ENCODE assay signal across 10 mouse cellular contexts in the genomic region with DNA sequence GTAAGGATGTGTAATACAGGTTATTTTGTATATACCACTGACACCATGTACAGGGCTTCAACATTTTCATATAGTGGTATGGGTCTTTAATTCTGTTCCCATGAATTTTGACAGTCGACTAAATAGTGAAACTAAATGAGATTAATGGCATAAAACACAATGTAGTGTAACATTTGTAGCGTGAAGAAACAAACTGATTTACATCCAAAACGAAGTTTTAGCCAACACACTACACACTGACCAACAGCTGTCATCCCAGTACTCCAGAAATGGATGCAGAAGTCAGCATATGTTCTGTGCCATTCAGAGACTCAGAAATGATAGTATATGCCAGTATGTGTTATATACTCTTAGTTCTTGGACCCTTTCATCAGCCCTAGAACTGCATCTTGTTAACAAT. TPM values are rescaled to one million over a fixed set of nuclear protein-coding genes. Genes with fewer than 3 reads are reported as not detected.
A peak's percentile ranks its signal among the peaks of the same experiment; 100 is the strongest.
DNase-seq lines count a peak whose midpoint lies in the region; ATAC-seq lines count a peak whose summit lies in the region.
"Had no signal": no experiment of that assay in that cellular context is flagged by ENCODE, and none has a peak within 500 bp of the region (broad histone marks: within the 10 kb centered on the region; RNA-seq: fewer than 3 reads in every experiment).

No protein-coding gene starts in this region.

- no peaks in the 10 kb centered on the region for H3K27me3 ChIP-seq in erythroblast, embryonic 14.5 days (ENCODE audit: control insufficient read depth)
- no peaks in the 10 kb centered on the region for H3K27me3 ChIP-seq in kidney, embryonic 15.5 days

- H3K9ac ChIP-seq in kidney, embryonic 15.5 days = no peak overlapping the region

- peaks cover 79% of the 10 kb centered on the region for H3K4me1 ChIP-seq in erythroblast, embryonic 14.5 days (ENCODE audit: control insufficient read depth)
- H3K4me1 ChIP-seq in kidney, embryonic 15.5 days = peaks cover 16% of the 10 kb centered on the region

- peaks cover 2% of the 10 kb centered on the region for H3K36me3 ChIP-seq in erythroblast, embryonic 14.5 days (ENCODE audit: control insufficient read depth)
- H3K36me3 ChIP-seq in kidney, embryonic 15.5 days = no peaks in the 10 kb centered on the region

- 0 out of 2 replicates have a peak overlapping the region, but pooled peaks have one; percentile 70 for H3K4me2 ChIP-seq in kidney, embryonic 15.5 days

- ATAC-seq in erythroblast, adult 5-6 weeks (replicated peaks; ENCODE audit: low FRiP score, poor library complexity, severe bottlenecking) = no peak
- ATAC-seq in kidney, embryonic 15.5 days (replicated peaks; ENCODE audit: low FRiP score) = no peak
- ATAC-seq: inflammation-experienced regulatory T-cells, adult 6 months had no signal

- no peaks in the 10 kb centered on the region for H3K9me3 ChIP-seq in erythroblast, embryonic 14.5 days (ENCODE audit: control insufficient read depth, low read length)
- H3K9me3 ChIP-seq in kidney, embryonic 15.5 days (replicated peaks) = no peaks in the 10 kb centered on the region

- WGBS in kidney, embryonic 15.5 days = 44% methylated on average over 3 of the region's 3 CpGs

- peak overlapping the region; percentile 59 for H3K27ac ChIP-seq in kidney, embryonic 15.5 days
- H3K27ac ChIP-seq: gastrocnemius, adult 2 months had no signal

- DNase-seq in kidney, postnatal 4 days = no peak
- peak; percentile 55 for DNase-seq in 416B (ENCODE audit: low read depth)
- peak; percentile 23 for DNase-seq in induced T-regulatory cell, adult 2 months (ENCODE audit: low read depth)
- no peak for DNase-seq in cerebellum, postnatal 36 days
- DNase-seq in spleen, adult 12 weeks (ENCODE audit: low spot score) = no peak
- DNase-seq: gastrocnemius, adult 2 months had no signal

- peak overlapping the region; percentile 63 for H3K4me3 ChIP-seq in erythroblast, embryonic 14.5 days (replicated peaks)
- no peak overlapping the region for H3K4me3 ChIP-seq in kidney, embryonic 15.5 days (replicated peaks)

RNA-seq across cellular contexts. Expression of gene Hist1h4b, which starts 1.1 kb away (rescaled TPM):
- 4.5 and 11.8 TPM in 2 replicates for polyA plus RNA-seq in erythroblast, embryonic 14.5 days (2012)
- 50.5 and 52.2 TPM in 2 replicates for total RNA-seq in erythroblast, adult 5-6 weeks (2015; ENCODE audit: low replicate concordance)
- total RNA-seq in erythroblast, adult 5-6 weeks (2017; ENCODE audit: low replicate concordance) = 150 and 446 TPM in 2 replicates
- polyA plus RNA-seq in kidney, embryonic 15.5 days (2015; fragmentation: Nextera tagmentation; extraction: Ambion mirVana) = 5.4 and 6.4 TPM in 2 replicates

RNA-seq across cellular contexts. Expression of gene Hist1h4a, which starts 3.1 kb away (rescaled TPM):
- polyA plus RNA-seq in erythroblast, embryonic 14.5 days (2012) = 10.2 and 21.5 TPM in 2 replicates
- total RNA-seq in erythroblast, adult 5-6 weeks (2015; ENCODE audit: low replicate concordance) = 15.4 and 15.7 TPM in 2 replicates
- total RNA-seq in erythroblast, adult 5-6 weeks (2017; ENCODE audit: low replicate concordance) = 211 and 254 TPM in 2 replicates
- polyA plus RNA-seq in kidney, embryonic 15.5 days (2015; fragmentation: Nextera tagmentation; extraction: Ambion mirVana) = 0.35 TPM in 1 of 2 replicates, not detected in the other

RNA-seq across cellular contexts. Expression of gene Hist1h3a, which starts 4.3 kb away (rescaled TPM):
- polyA plus RNA-seq in erythroblast, embryonic 14.5 days (2012) = 1.5 and 4.0 TPM in 2 replicates
- total RNA-seq in erythroblast, adult 5-6 weeks (2015; ENCODE audit: low replicate concordance) = 26.3 and 29.6 TPM in 2 replicates
- 171 and 175 TPM in 2 replicates for total RNA-seq in erythroblast, adult 5-6 weeks (2017; ENCODE audit: low replicate concordance)
- 8.0 and 9.4 TPM in 2 replicates for polyA plus RNA-seq in kidney, embryonic 15.5 days (2015; fragmentation: Nextera tagmentation; extraction: Ambion mirVana)

RNA-seq across cellular contexts. Expression of gene Hist1h1a, which starts 5.5 kb away (rescaled TPM):
- polyA plus RNA-seq in erythroblast, embryonic 14.5 days (2012) = 1.4 TPM in 2 replicates
- 106 and 128 TPM in 2 replicates for total RNA-seq in erythroblast, adult 5-6 weeks (2015; ENCODE audit: low replicate concordance)
- 1,089 and 2,054 TPM in 2 replicates for total RNA-seq in erythroblast, adult 5-6 weeks (2017; ENCODE audit: low replicate concordance)
- 2.3 and 3.1 TPM in 2 replicates for polyA plus RNA-seq in kidney, embryonic 15.5 days (2015; fragmentation: Nextera tagmentation; extraction: Ambion mirVana)

RNA-seq across cellular contexts. Expression of gene Hist1h3b, which starts 5.9 kb away (rescaled TPM):
- polyA plus RNA-seq in erythroblast, embryonic 14.5 days (2012) = 6.2 and 23.6 TPM in 2 replicates
- 179 and 183 TPM in 2 replicates for total RNA-seq in erythroblast, adult 5-6 weeks (2015; ENCODE audit: low replicate concordance)
- 251 and 270 TPM in 2 replicates for total RNA-seq in erythroblast, adult 5-6 weeks (2017; ENCODE audit: low replicate concordance)
- polyA plus RNA-seq in kidney, embryonic 15.5 days (2015; fragmentation: Nextera tagmentation; extraction: Ambion mirVana) = 10.8 and 11.3 TPM in 2 replicates

Comparison
In these comparisons a context has a peak if more than half of its experiments do, and no peak if none do; other contexts are left out.
1. DNase-seq: peak in 416B (single experiment) and induced T-regulatory cell, adult 2 months (single experiment); none in kidney, postnatal 4 days (0 of 2), cerebellum, postnatal 36 days (0 of 2) and spleen, adult 12 weeks (single experiment).